Mouse (Mus musculus) embryonic facial prominence, embryonic 14.5 days (tissue): ENCODE measurements around the gene Fgd1. TPM values are rescaled to one million over a fixed set of nuclear protein-coding genes. Genes with fewer than 3 reads are reported as not detected.
A peak's percentile ranks its signal among the peaks of the same experiment; 100 is the strongest.

Experiments used
- ATAC-seq: fragments of 200-750 bp; cut with Nextera tagmentation; 2 replicates; pipeline ENCODE4 v1.8.0; 2017; ENCODE audit warnings: low read depth, moderate number of reproducible peaks, moderate TSS enrichment
- DNase-seq: peaks from one replicate; pipeline ENCODE4 v3.0.0-alpha.2; 2015; ENCODE audit warnings: low spot score
- H3K27ac ChIP-seq: fragments of 300-500 bp; sonication (generic); replicated peaks from 2 replicates; pipeline ENCODE4 v1.5.1; 2014; ENCODE audit warnings: low read depth, mild to moderate bottlenecking, low read length, moderate library complexity
- H3K27me3 ChIP-seq: fragments of 300-500 bp; sonication (generic); replicated peaks from 2 replicates; pipeline ENCODE4 v1.6.1; 2014; ENCODE audit warnings: low read length; ENCODE audit not compliant: control insufficient read depth, insufficient read depth
- H3K36me3 ChIP-seq: fragments of 300-500 bp; sonication (generic); 2 replicates; pipeline ENCODE4 v1.6.1; 2014; ENCODE audit warnings: low read length, mixed read lengths; ENCODE audit not compliant: control insufficient read depth, insufficient read depth
- H3K4me1 ChIP-seq: fragments of 300-500 bp; sonication (generic); 2 replicates; pipeline ENCODE4 v1.6.1; 2014; ENCODE audit warnings: antibody characterized with exemption, low read length; ENCODE audit not compliant: control insufficient read depth, insufficient read depth
- H3K4me2 ChIP-seq: fragments of 300-500 bp; sonication (generic); 2 replicates; pipeline ENCODE4 v1.6.1; 2014; ENCODE audit warnings: low read depth, mild to moderate bottlenecking, low read length, moderate library complexity, mixed read lengths
- H3K4me3 ChIP-seq: fragments of 300-500 bp; sonication (generic); 2 replicates; pipeline ENCODE4 v1.5.1; 2014; ENCODE audit warnings: low read depth, mild to moderate bottlenecking, low read length
- H3K9ac ChIP-seq: fragments of 300-500 bp; sonication (generic); 2 replicates; pipeline ENCODE4 v1.6.1; 2014; ENCODE audit warnings: low read depth, mild to moderate bottlenecking, low read length, moderate library complexity, mixed read lengths
- H3K9me3 ChIP-seq: fragments of 300-500 bp; sonication (generic); 2 replicates; pipeline ENCODE4 v1.6.1; 2016; ENCODE audit warnings: low read length; ENCODE audit not compliant: control insufficient read depth
- WGBS: fragments of 180-500 bp; shearing (Covaris S2); extraction: QIAGEN DNeasy Blood & Tissue Kit; methylation state at CpG from one replicate; pipeline ENCODE4 v1.1.7; 2014; 5-methylcytosine and 5-hydroxymethylcytosine counted together
- polyA plus RNA-seq: library from polyadenylated mRNA; unstranded; fragments of >200 nt; fragmentation: Nextera tagmentation; extraction: Ambion mirVana; gene quantifications from 2 replicates; pipeline ENCODE4 v1.2.1, GENCODE M21; 2014

Gene Fgd1
- polyA plus RNA-seq, 1 experiment from 2014 or later = 11.9 TPM

DNA sequence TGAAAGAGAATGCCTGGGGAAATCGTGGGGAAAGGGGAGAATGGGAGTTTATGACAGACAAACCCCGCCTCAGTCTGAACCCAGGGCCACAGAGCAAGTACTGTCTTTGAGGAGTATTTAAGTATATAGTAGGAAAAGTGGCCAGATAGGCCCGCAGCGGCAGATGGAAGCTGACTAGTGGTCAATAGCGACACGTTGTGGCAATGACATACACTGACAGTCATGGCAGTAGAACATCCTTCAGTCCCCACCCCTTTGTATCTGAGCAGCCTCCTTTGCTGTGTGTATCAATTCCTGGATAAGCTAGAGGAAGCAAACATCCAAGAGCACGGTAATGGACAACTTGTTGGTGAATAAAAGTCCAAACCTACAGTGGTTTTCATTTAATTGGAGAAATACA, 70.8 kb downstream of the Fgd1 start:
- Histone ChIP-seq H3K9me3 (no peaks in the 10 kb centered on the region), H3K4me2 (no peak overlapping the region), H3K9ac (no peak overlapping the region), H3K27ac (no peak overlapping the region), H3K4me3 (no peak overlapping the region), H3K27me3 (no peaks in the 10 kb centered on the region), H3K4me1 (no peaks in the 10 kb centered on the region), H3K36me3 (no peaks in the 10 kb centered on the region)
- WGBS = 9% methylated on average over 7 of the region's 7 CpGs
- DNase-seq = peak; percentile 63
- no peak for ATAC-seq

DNA sequence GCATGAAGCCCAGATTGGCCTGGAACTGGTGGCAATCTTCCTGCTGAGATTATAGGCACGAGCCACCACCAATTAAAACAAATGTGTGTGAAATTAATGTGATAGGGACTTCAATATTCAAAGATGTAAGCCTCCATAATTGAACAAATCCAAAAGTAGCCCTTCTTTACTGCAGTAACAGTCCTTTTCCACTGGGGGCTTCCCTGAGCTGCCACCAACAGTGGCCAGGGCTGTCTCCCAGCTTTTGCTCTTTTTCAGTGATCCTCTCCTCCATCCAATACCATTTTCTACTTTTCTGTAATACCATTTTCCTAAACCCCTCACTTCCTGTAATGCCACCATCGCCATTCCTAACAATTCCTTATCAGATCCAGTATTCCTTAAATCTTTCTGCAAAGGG, 71.5 kb downstream of the Fgd1 start:
- Histone ChIP-seq H3K27me3 (no peaks in the 10 kb centered on the region), H3K4me1 (no peaks in the 10 kb centered on the region), H3K9ac (no peak overlapping the region), H3K4me3 (no peak overlapping the region), H3K27ac (no peak overlapping the region), H3K9me3 (no peaks in the 10 kb centered on the region), H3K4me2 (no peak overlapping the region), H3K36me3 (no peaks in the 10 kb centered on the region)
- ATAC-seq (no peak), DNase-seq (peak; percentile 2)
- WGBS = 16% methylated on average over 2 of the region's 2 CpGs

DNA sequence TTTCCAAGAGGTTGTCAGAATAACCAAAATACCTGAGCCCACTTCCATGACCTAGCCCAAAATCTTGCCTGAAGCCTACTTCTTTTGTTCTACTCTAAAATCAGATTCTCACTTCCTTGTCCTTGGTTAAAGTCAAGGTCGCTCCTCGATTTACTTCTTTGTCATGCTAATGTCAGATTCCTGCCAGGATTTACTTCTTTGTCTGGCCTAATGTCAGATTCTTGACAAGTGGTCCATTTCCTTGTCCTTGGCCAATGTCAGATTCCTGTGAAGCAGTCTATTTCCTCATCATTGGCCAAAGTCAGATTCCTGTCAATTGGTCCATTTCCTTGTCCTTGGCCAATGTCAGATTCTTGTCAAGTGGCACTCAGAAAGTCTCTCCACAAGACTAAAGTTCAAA, 78.0 kb downstream of the Fgd1 start:
- Histone ChIP-seq H3K27ac (no peak overlapping the region), H3K4me3 (no peak overlapping the region), H3K36me3 (no peaks in the 10 kb centered on the region), H3K27me3 (0 out of 2 replicates have a peak, but pooled peaks cover 3% of the 10 kb centered on the region), H3K9ac (no peak overlapping the region), H3K4me2 (no peak overlapping the region), H3K4me1 (no peaks in the 10 kb centered on the region), H3K9me3 (no peaks in the 10 kb centered on the region)
- 75% methylated on average over 2 of the region's 2 CpGs for WGBS
- ATAC-seq = no peak
- no peak for DNase-seq

DNA sequence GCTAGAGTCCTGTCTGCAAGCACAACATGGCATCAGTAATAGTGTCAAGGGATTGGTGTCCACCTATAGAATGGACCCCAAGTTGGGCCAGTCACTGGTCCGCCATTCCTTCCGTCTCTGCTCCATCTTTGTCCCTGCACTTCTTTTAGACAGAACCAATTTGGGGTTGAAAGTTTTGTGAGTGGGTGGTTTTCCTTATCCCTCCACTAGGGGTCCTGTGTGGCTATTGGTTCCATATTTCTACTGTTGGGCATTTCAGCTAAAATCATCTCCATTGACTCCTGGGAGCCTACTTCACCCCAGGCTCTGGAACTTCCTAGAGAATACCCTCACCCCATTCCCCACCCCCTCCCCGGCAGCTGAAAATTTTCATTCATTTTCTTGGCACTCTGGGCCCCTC, 84.5 kb downstream of the Fgd1 start:
- H3K36me3 ChIP-seq = no peaks in the 10 kb centered on the region
- H3K4me2 ChIP-seq = no peak overlapping the region
- H3K9me3 ChIP-seq = no peaks in the 10 kb centered on the region
- DNase-seq = no peak
- H3K4me1 ChIP-seq = no peaks in the 10 kb centered on the region
- no peak overlapping the region for H3K9ac ChIP-seq
- WGBS = 77% methylated on average over 3 of the region's 3 CpGs
- 0 out of 2 replicates have a peak, but pooled peaks cover 3% of the 10 kb centered on the region for H3K27me3 ChIP-seq
- H3K4me3 ChIP-seq = no peak overlapping the region
- no peak overlapping the region for H3K27ac ChIP-seq
- no peak for ATAC-seq

DNA sequence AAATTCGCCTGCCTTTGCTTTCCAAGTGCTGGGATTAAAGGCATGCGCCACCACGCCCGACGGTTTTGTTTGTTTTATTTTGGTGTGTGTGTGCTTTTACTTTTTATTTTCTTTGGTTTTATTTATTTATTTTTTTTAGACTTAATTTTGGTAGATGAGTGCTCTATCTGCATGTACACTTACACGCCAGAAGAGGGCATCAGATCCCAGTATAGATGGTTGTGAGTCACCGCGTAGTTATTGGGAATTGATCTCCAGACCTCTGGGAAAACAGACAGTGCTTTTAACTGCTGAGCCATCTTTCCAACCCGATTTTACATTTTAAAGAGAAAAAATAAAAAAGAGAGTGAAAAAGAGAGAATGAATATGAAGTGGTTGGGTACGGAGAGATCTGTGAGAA, 86.8 kb downstream of the Fgd1 start:
- peak; percentile 1 for DNase-seq
- H3K36me3 ChIP-seq = no peaks in the 10 kb centered on the region

More for the DNA sequence above, 86.8 kb downstream of the Fgd1 start:
- no peak overlapping the region for H3K27ac ChIP-seq
- H3K27me3 ChIP-seq = 0 out of 2 replicates have a peak, but pooled peaks cover 3% of the 10 kb centered on the region
- H3K4me3 ChIP-seq = no peak overlapping the region
- no peaks in the 10 kb centered on the region for H3K9me3 ChIP-seq
- H3K4me1 ChIP-seq = no peaks in the 10 kb centered on the region
- no peak overlapping the region for H3K4me2 ChIP-seq
- no peak overlapping the region for H3K9ac ChIP-seq
- 29% methylated on average over 10 of the region's 10 CpGs for WGBS
- no peak for ATAC-seq

Other genes starting within 250 kb of the Fgd1 start
- gene Maged2, start 231.8 kb upstream of the Fgd1 start, polyA plus RNA-seq = 964 and 1,045 TPM in 2 replicates
- 24.0 and 24.7 TPM in 2 replicates for gene Gnl3l, start 28.8 kb upstream of the Fgd1 start, polyA plus RNA-seq
- gene Tsr2, start 50.4 kb downstream of the Fgd1 start, polyA plus RNA-seq = 35.8 and 38.3 TPM in 2 replicates
- gene Wnk3, start 151.9 kb downstream of the Fgd1 start, polyA plus RNA-seq = 2.7 and 3.6 TPM in 2 replicates